Mouse (Mus musculus) gastrocnemius, adult 8-10 months (tissue): ENCODE results near the gene Gm20538. TPM values are rescaled to one million over a fixed set of nuclear protein-coding genes. Genes with fewer than 3 reads are reported as not detected.

Experiments used
- total RNA-seq, 4 experiments: library from RNA; stranded (reverse); gene quantifications; 2 replicates each; pipeline ENCODE4 v1.2.4; 2022

The Gm20538 gene
- total RNA-seq, 4 experiments from 2014 or later: not detected

Other genes with a start within 250 kb of the Gm20538 start
- under 1 TPM in 1 of 4 experiments, not detected in 3; 0.13 TPM for gene Scd4, start 219.7 kb downstream of the Gm20538 start, total RNA-seq
- gene Scd1, start 145.0 kb downstream of the Gm20538 start, total RNA-seq: 10 to 100 TPM in 3 of 4 experiments, 1 to 10 TPM in 1; 9.2 to 25.2 (median 14.3) TPM
- gene Wnt8b, start 59.4 kb downstream of the Gm20538 start, total RNA-seq: not detected
- gene Sec31b, start 7.0 kb downstream of the Gm20538 start, total RNA-seq: 10 to 100 TPM; 18.0 to 21.4 (median 19.5) TPM
- 100 to 1,000 TPM; 871 to 993 (median 922) TPM for gene Ndufb8, start 2.6 kb upstream of the Gm20538 start, total RNA-seq
- gene Hif1an, start 10.0 kb upstream of the Gm20538 start, total RNA-seq: 100 to 1,000 TPM; 122 to 163 (median 137) TPM
- not detected for gene Pax2, start 203.2 kb upstream of the Gm20538 start, total RNA-seq